Mouse (Mus musculus): ENCODE data around the gene Ccdc91.
A peak's percentile ranks its signal among the peaks of the same experiment; 100 is the strongest.

Ccdc91 gene

DNA sequence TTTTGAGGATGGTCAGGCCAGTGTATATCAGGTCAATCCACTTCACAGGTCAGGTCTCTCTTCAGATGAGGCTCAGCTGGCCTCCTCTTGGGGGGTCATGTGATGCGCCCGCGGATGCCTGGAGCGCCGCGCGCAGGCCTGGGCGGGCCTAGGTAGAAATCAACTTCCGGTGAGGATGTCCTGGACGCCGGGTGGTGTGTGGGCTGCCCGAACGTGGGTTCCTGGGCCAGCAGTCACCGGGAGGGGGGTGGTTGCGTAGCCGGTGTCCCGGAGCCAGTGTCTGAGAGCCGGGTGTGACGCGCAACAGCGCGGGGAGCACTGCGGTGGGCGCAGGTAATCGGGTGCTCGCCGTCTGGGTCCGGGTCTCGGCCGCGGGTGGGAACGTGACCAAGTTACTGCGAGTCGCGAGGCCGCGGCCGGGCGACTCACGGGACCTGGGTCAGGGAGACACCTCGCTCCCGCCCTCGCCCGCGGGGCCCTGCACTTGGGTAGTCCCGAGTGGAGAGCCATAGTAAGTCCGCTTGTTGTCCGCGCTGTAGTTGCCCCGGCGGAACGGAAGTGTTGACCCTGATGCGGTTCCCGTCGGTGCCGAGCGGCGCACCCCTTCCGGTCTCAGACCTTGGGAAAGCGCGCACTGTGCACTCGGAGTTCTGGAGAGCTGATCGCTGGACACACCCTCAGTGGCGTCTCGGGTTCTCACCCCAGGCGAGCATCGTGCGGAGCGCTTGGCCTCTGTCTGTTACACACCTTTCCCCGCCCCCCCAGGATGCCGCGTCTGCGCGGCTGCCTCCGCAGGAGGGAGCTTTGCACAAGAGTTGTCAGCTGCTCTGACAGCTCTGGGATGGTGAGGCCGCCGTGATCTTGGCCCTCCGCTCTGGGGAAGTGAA lies at the start of gene Ccdc91:
Gene Ccdc91, plus strand, starts transcription at position 102 of the 887 bp plus-strand sequence.
- DNase-seq (ENCODE audit: low read depth, low spot score) = peak; percentile 81

DNA sequence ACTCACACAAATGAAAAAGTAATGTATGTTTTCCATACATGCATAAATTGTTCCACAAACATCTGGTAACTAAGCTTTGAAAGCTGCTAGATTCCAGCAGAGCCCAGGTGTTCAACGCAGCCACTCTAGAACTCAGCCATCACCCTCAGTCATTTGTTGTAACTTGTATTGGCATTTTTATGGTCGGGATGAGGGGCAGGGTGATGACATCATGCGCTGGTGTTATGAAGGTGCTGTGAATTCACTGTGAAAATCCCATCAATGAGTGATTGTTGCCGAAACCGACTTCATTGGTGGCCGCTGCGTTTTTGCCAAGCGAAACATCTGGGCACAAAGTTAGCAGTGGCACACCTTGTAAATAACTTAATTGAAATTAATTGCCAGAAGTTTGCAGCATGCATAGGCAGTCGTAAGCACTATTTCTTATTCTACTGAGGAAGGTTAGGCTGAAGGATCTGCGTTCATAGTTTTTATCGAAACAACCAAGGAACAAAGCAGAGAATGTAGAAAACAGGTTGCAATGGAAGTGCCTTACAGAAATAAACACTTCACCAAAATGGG lies 48.6 kb upstream of the Ccdc91 start:
- DNase-seq (ENCODE audit: low read depth, low spot score) = no peak

DNA sequence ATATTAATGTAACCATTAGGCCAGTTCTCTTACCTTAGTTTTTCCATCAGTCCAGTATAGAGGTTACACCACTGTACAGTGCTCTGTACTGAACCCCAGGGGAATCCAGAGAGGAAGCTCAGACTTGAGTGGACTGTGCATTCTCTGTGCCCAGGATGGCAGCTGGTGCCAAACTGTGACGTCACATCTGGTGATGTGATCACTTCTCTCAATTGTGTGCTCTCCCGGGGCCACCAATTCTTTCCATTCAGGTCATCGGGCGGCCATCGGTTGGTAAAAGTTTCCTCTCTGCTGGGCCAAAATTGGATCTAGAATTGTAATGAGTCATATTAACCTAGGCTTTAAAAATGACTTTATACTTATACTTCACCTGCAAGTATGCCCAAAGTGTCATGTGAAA lies 19.9 kb upstream of the Ccdc91 start:
- no peak for DNase-seq (ENCODE audit: low read depth, low spot score)

DNA sequence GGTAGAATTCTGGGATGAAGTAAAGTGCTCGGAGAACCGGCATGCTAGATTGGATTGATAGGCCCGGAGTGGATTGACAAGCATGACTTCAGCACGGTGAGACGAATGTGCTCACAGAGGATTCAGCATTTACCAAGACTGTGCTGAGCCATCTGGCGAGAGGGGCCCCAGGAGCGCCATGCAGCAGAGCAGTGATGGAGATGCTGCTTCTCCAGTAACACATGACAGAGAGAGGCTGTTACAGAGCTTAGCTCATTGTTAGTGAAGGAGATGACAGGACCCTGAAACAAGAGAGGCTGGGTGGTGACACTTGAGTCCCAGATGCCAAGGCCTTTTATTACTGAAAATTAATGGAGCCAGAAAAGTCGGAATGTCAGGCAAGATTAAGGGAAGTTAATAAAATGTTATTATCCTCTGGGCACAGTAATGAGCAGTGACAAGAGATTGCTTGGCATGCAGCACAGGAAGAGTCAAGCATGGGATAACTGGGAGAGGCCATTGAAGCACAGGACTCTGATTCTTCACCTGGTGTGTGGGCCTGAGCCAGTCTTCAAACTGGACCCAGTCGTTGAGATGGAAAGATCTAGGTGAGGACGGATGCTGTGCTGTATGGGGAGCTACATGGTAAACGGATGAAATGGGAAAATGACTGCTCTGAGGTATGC lies 16.9 kb upstream of the Ccdc91 start:
- DNase-seq (ENCODE audit: low read depth, low spot score) = no peak

DNA sequence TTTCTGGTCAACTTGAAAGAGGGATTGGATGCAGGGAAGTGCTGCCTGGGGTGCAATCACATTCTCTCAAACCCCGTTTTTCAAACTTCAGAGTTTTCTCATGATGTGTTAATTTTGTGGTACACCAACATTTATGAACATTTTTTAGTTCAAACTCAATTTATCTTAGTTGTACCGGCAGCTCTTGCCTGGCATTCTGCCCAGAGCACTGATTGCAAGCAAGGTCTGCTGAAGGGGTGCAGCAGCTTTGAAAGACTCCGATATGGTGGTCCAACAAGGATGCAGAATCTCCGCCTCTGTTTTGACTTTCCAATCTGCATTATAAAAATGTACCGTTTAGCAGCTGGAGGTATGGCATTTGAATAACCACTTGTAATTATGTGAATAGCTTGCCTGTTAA lies 5.6 kb upstream of the Ccdc91 start:
- DNase-seq (ENCODE audit: low read depth, low spot score) = no peak

DNA sequence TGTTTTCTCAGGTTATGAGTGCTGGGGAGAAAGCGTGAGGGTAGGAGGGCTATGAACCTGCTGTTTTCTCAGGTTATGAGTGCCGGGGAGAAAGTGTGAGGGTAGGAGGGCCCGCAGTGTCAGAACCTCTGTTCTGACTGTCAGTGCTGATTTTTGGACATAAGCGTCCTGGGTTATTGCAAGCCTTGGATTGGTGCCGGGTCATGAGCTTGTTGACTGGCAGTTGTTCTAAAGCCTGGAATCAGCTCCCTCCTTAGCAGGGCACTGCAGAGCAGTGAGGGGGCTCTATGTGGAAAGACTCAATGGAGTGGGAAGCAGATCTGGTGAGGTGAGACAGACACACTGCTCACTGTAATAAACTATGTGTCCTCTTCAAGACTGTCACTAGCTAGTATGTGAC lies 5.5 kb downstream of the Ccdc91 start:
- no peak for DNase-seq (ENCODE audit: low read depth, low spot score)

DNA sequence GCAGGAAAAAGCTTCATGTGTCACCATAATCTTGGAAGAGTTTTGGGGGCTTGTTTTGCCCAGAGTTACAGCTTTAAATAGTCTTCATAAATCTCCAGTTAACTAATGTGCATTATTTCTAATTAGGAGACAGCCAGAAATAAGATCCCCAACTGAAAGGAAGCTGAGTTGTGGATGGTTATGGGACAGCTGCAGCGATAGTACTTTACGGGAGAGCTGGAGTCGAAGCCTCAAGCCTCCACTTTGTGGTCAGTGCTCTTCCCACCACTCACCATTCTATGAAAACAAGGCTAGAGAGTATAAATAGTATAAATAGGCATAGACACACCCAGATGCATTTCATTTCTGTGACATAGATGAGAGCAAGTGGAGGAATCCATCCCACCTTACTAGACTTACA lies 14.5 kb downstream of the Ccdc91 start:
- no peak for DNase-seq (ENCODE audit: low read depth, low spot score)

DNA sequence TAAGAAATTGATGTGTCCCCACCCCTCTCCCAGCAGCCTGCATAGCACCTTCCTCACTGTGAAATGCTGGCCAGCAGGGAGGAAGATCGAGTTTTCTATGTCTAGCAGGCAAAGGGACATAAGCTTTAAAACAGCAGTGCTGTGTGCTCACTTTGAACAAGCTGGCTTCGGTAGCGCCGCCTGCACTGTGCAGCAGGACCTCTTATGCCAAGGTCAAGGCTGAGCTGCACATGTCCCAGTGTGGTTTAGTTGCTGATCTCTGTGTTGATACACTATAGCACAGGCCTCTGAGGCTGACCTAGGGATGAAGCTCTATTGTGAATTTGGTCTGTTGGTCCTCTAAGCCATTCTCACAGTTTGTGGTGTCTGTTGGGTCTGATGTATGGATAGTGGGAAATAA lies 16.9 kb downstream of the Ccdc91 start:
- no peak for DNase-seq (ENCODE audit: low read depth, low spot score)

DNA sequence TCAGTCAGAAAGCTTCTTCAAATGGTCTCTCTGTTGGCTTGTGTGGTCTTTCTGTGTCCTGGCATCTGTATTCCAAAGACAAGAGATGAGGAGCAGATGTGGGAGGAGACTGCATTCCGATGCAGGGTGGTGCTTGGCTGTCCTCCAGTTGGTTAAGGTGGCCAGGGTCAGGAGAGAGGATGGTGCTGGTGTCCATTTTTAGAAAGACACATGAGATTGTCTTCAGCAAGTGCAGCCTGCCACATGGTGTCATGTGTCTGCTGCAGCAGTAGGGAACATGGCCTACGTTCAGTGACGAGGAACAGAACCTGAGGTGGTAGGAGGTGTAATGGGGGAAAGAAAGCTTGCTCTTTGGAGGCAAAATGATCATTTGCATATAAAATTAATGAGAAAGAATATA lies 25.8 kb downstream of the Ccdc91 start:
- DNase-seq (ENCODE audit: low read depth, low spot score) = no peak

DNA sequence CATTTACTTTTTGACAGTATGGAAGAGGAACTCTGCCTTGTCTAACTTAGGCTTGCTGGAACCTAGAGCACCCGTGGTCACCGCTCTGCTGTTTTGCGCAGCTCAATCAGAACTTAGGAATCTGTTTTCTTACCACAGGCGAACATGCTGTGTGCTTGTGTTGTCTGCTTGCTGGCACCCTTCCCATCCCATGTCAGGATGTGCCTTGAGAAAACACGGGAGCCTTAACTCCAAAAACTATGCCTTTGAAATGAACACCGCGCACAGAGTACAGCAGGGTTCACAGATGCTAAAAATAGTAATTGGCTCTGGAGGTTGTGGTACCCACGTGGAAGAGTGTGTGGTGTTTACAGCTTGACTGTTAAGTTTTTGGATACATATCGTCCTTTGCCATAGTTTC lies 30.4 kb downstream of the Ccdc91 start:
- DNase-seq (ENCODE audit: low read depth, low spot score) = no peak

DNA sequence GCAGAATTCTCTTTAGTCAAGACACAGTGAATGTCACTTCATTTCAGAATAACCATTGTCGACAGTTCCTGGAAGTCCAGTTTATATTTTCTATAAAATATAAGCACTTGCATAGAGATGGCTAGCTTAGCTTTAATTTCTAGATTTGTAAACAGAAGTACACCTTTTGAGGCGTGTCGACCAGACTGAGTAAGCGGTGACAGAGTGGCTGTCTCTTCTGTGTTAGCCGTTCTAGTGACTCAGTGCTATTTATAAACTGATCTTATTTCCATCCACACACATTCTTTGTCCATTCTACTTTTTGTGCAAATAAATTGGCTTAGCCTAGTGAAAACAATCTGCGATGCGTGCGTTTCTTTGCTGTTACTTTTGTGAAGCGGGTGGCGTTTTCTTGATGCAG lies 30.9 kb downstream of the Ccdc91 start:
- DNase-seq (ENCODE audit: low read depth, low spot score) = no peak

DNA sequence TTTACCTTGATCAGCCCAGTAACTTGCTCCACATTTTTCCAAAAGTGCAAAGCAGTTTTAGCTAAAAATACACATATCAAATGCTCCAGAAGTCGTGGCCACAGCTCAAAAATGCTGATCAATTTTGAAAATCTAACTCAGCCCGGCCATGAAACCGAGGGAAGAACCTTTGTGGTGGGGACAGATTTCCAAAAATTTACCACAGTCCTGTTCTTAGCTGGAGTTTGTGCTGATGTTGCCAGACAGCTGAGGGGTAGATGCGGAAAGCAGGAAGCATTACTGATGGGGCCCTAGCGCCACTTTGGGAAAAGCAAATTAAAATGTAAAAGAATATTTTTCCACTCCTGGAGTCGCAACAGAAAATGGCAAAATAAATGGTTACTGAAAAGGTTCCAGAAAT lies 31.6 kb downstream of the Ccdc91 start:
- no peak for DNase-seq (ENCODE audit: low read depth, low spot score)

DNA sequence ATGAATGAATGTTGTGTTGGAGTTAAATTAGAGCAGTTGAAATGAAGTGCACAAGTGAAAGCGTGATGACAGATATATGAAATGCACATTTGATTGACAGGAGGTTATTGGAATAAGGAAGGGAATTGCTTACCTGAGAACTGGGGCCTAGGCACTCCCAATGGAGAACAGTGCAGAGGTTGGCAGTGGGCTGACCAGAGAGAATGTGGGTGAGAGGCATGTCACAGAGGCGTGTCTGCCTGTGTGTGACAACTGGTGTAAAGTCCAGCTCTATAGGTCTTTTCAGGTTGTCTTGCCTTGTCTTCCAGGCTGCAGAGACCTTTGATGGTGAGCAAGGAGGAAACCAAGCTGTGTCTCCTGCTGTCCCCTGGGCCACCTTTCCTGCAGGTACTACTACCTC lies 34.9 kb downstream of the Ccdc91 start:
- DNase-seq (ENCODE audit: low read depth, low spot score) = no peak

DNA sequence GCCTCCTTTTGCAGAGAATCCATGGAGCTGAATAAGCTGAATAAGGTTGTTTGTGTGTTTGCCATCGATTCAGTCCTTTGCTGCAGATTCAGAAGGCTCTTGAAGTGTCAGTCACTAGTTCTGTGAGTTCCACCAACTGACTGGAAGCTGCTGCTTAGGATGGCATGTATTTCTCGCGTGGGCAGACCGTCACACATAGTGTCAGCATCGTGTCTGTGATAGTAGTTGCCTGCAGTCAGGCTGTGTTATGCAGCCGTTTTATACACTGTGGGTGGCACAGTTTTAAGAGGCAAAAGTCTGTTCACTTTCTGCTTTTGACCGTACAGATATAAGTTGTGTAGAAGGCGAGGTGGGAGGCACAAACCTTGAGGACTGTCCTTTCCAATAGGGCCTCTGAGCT lies 42.3 kb downstream of the Ccdc91 start:
- DNase-seq (ENCODE audit: low read depth, low spot score) = no peak

DNA sequence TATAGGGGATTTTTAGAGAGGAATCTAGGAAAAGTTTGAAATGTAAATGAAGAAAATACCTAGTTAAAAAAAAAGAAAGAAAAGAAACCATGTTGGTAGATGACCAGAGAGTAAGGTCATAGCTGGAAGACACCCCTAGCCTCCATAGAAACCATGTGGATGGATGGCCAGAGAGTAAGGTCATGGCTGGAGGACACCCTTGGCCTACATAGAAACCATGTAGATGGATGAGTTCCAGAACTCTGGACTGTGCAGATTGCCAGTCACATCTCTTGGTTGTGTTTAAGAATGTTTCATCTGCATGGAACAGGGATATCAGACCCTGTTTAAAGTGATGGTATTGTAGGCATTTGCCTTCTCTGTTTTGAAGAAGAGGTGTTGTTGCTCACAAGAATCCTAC lies 49.6 kb downstream of the Ccdc91 start:
- no peak for DNase-seq (ENCODE audit: low read depth, low spot score)

DNA sequence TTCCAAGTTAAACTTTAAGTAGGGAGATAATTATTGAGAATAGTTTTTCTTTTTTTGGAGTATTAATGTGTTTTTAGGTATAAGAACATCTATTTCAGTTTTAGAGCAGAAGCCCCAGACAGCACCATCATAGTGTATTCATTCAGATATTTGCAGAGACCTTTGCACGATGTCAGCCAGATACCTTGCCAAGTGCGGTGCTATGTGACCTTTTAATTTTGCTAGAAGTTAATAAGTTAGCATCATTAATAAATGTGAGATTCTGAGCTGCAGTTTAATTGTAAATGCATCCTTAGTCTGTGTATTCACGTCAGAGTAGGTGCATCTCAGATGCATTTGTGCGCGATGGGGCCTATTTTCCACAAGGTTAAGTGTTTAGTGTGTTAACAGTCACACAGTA lies 59.3 kb downstream of the Ccdc91 start:
- no peak for DNase-seq (ENCODE audit: low read depth, low spot score)

DNA sequence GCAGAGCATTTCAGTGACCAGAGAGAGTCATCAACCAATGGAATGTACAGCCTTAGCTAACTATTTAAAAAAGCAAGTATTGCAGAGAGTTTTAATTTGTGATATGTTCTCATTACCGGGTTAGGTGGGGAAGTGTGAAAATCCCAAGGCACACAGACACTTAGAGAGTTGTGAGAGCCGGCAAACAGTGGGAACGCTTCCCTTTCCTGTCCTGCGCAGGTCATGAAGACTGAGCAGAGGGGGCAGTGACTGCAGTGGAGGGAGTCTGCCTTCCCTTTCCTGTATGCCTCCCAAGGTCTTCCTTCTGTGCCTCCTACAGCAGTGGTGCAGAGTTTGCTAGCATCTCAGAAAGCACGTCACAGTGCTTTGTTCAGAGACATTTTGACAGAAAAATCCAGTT lies 62.6 kb downstream of the Ccdc91 start:
- no peak for DNase-seq (ENCODE audit: low read depth, low spot score)

DNA sequence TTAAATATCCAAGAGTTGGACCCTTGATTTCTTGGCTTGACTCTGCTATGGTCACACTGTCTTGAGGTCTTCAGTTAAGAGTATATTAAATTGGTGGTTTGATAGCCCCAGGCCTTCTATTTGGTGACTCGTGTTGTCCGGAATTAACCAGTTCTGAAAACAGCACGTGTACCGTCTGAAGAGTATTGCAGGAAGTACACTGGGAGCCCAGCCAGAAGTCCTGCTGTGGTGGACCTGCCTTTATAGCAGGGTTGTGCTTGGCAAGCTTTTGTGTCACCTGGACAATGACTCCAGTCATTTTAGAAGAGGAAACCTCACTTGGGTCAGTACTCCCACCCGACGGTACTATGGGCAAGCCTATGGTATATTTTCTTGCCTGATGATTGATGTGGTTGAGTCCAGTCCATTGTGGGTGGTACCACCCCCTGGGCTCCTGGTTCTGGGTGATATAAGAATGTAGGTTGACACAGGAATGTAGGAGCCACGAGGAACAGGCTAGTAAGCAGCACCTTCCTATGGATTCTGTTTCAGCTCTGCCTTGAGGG lies 63.5 kb downstream of the Ccdc91 start:
- no peak for DNase-seq (ENCODE audit: low read depth, low spot score)

DNA sequence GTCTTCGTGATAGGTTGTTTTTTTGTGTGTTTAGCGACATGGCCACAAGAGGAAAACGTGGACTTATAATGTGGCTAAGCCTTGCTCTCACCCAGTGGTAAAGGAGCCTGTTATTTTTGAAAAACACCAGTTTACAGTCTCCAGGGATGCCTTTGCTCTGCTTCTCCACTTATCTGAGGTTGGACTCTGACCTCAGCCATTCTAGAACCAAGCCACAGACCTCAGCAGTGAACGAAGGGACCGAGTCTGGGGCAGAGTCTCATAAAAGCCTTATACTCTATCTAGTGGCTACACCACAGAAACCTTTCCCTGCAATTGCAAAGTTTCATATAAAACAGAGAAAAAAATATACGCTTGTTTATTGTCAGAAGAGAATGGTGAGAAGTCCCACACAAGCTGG lies 65.3 kb downstream of the Ccdc91 start:
- no peak for DNase-seq (ENCODE audit: low read depth, low spot score)

DNA sequence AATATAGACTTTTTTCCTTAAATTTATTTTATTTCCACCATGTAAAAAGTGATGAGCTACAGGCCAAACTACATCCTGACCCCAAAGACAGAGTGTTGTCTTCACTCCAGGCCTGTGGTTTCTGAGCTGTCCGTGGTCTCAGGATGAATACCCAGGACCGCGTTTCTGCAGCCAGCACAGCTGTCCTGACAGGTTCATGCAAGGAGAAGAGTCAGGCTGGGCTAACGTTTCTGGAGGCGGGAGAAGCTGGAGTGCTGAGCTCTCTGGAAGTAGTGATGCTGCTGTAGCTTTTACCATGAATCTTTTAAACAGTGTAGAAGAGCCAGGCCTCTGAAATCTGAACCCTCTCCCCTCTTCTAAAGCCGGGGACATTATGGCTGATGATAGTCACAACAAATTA lies 80.0 kb downstream of the Ccdc91 start:
- no peak for DNase-seq (ENCODE audit: low read depth, low spot score)

DNA sequence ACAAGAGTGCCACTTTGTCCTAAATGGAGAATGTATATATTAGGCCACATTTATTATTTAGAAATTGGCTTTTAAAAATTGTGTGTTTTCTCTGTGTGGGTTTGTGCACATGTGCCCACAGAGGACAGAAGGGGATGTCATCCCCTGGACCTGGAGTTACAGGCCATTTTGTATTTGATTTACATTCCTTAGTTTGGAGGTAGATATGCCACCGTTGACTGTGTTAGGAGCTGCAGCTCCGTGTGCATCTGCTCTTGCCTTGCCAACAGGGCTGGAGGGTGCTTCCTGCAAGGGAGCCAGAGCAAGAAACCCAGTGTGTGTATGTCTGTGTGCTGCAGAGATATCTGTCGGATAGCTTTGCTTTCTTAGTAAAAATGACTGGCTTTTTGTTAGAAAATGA lies 83.7 kb downstream of the Ccdc91 start:
- DNase-seq (ENCODE audit: low read depth, low spot score) = no peak

DNA sequence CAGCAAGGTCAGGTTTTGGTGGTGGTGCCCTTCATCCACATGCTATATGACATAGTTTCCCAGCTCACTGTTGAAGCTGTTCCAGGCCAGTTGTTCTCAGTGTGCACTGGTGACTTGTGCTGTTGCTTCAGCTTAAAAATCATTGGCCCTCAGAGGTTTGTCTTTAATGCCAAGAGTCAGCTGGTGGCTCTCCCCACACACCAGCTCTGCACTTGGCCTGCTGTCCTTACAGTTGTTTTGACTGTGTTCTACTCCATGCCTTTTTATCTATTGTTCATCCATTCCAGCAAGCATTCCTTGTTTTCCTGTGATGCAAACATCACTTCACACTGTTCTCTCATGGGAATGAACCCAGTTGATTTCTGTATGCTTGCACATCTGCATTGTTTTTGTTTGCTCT lies 84.8 kb downstream of the Ccdc91 start:
- no peak for DNase-seq (ENCODE audit: low read depth, low spot score)

DNA sequence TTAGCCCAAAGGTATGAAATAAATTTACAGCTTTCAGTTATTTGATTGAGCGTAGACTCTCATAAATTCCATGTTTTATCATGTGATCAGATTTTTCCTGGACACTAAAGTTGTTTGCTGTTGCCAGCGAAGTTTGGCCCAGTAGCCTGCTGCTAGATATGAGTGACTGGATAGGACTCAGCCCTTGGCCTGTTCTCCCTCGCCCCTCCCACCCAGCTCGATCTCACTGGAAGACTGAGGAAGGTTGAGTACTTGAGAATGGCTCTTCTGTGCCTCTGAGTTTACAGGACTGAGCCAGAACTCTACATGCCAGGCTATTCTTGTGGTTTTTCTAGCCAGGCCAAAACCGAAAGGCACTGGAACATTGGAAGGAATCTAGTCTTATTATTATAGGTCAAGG lies 93.6 kb downstream of the Ccdc91 start:
- DNase-seq (ENCODE audit: low read depth, low spot score) = no peak

All from retina, adult 2 months (tissue).